Mouse (Mus musculus): ENCODE measurements around the gene Lce1m. TPM values are rescaled to one million over a fixed set of nuclear protein-coding genes. Genes with fewer than 3 reads are reported as not detected.
"Not testable (repeated sequence)": the region's sequence is repeated elsewhere in the genome, so short reads cannot be mapped to it uniquely, and the experiment has no call there.

The Lce1m gene
- total RNA-seq (2021), result not detected

- intact Hi-C loops (cut with DNase I), result no loop called here
- no peak for DNase-seq (ENCODE audit: low spot score in 2 of 2)
Measured at GRCm38 (mm10) chr3:93018960-93019359, at the start of gene Lce1m. Lce1m (minus strand) TSS chr3:93019060.

- DNase-seq (ENCODE audit: low spot score in 2 of 2); intact Hi-C loops (cut with DNase I): not testable (repeated sequence)
Measured at GRCm38 (mm10) chr3:93068523-93068922, 49.7 kb upstream of the Lce1m start, which contains the start of gene Gm4858. Gm4858 (plus strand) TSS chr3:93068823.

GRCm38 (mm10) chr3:93052826-93053474 is 34.1 kb upstream of the Lce1m start:
- intact Hi-C loops (cut with DNase I), result no loop called here

GRCm38 (mm10) chr3:93050182-93050581 is 31.3 kb upstream of the Lce1m start:
- no peak for DNase-seq (ENCODE audit: low spot score in 2 of 2)
- intact Hi-C loops (cut with DNase I), result no loop called here

More at GRCm38 (mm10) chr3:93052826-93053474, 34.1 kb upstream of the Lce1m start:
- no peak for DNase-seq (ENCODE audit: low spot score in 2 of 2)

GRCm38 (mm10) chr3:93031450-93031849 is 12.6 kb upstream of the Lce1m start:
- peak in 1 of 2 experiments; percentile 31 for DNase-seq (ENCODE audit: low spot score in 2 of 2)
- intact Hi-C loops (cut with DNase I), result loop anchor here (2.0 kb wide), 1 partner anchor 125 kb away; no protein-coding TSS in a partner anchor

- no peak for DNase-seq (ENCODE audit: low spot score in 2 of 2)
- intact Hi-C loops (cut with DNase I), result loop anchor here (10.0 kb wide), 1 partner anchor 271 kb away; the partner anchor contains the start of gene Lce1g
Measured at GRCm38 (mm10) chr3:93025486-93025885, 6.6 kb upstream of the Lce1m start.

GRCm38 (mm10) chr3:93023411-93024184 is 4.7 kb upstream of the Lce1m start:
- intact Hi-C loops (cut with DNase I), result loop anchor here (10.0 kb wide), 1 partner anchor 269 kb away; the partner anchor contains the start of gene Lce1g
- DNase-seq (ENCODE audit: low spot score in 2 of 2), result peak in 1 of 2 experiments; percentile 14

- intact Hi-C loops (cut with DNase I), result loop anchor here (10.0 kb wide), 1 partner anchor 266 kb away; the partner anchor contains the start of gene Lce1g
- DNase-seq (ENCODE audit: low spot score in 2 of 2), result no peak
Measured at GRCm38 (mm10) chr3:93021171-93021570, 2.3 kb upstream of the Lce1m start.

- no peak for DNase-seq (ENCODE audit: low spot score in 2 of 2)
- intact Hi-C loops (cut with DNase I), result no loop called here
Measured at GRCm38 (mm10) chr3:93015460-93016104, 3.3 kb downstream of the Lce1m start, which contains the start of gene Crct1. Crct1 (minus strand) TSS chr3:93015687.

GRCm38 (mm10) chr3:93014871-93015270 is 4.0 kb downstream of the Lce1m start:
- intact Hi-C loops (cut with DNase I), result no loop called here
- no peak for DNase-seq (ENCODE audit: low spot score in 2 of 2)

GRCm38 (mm10) chr3:93014378-93014801 is 4.5 kb downstream of the Lce1m start:
- DNase-seq (ENCODE audit: low spot score in 2 of 2), result peak; percentile 51 to 64
- intact Hi-C loops (cut with DNase I), result no loop called here

GRCm38 (mm10) chr3:93002843-93003242 is 16.0 kb downstream of the Lce1m start:
- no peak for DNase-seq (ENCODE audit: low spot score in 2 of 2)
- intact Hi-C loops (cut with DNase I), result no loop called here

- intact Hi-C loops (cut with DNase I), result no loop called here
- no peak for DNase-seq (ENCODE audit: low spot score in 2 of 2)
Measured at GRCm38 (mm10) chr3:93000621-93001020, 18.2 kb downstream of the Lce1m start.

- intact Hi-C loops (cut with DNase I), result loop anchor here (5.0 to 10.0 kb wide), 3 partner anchors 91 to 846 kb away; partner anchors contain the start of gene Lce1g
- DNase-seq (ENCODE audit: low spot score in 2 of 2), result peak; percentile 60 to 72
Measured at GRCm38 (mm10) chr3:92998691-92999090, 20.2 kb downstream of the Lce1m start.

GRCm38 (mm10) chr3:92991926-92992325 is 26.9 kb downstream of the Lce1m start, which contains the start of gene Lce3f:
Lce3f (plus strand) TSS chr3:92992226.
- DNase-seq (ENCODE audit: low spot score in 2 of 2), result no peak
- intact Hi-C loops (cut with DNase I), result loop anchor here (10.0 kb wide), 1 partner anchor 237 kb away; the partner anchor contains the start of gene Lce1g

GRCm38 (mm10) chr3:92978484-92978883 is 40.4 kb downstream of the Lce1m start:
- no peak for DNase-seq (ENCODE audit: low spot score in 2 of 2)
- intact Hi-C loops (cut with DNase I), result no loop called here
